9 mouse cellular contexts compared by ENCODE assay signal in the genomic region with DNA sequence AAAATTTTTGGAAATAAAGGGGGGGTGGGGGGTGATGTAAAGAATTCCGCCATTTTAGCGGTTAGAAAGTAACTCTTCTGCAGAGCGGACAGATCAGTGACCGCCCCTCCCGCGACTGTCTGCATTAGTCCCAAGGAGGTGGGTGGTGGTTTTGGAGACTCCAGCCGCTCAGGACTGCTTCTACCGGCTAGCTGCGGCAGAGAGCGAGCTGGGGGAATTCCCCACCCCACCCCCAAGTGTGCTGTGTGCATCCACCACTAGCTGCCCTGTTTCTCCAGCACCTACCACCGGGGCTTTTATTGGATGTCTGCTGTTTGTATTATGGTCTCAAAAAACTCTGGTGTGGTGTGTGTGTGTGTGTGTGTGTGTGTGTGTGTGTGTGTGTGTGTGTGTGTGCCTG. TPM values are rescaled to one million over a fixed set of nuclear protein-coding genes. Genes with fewer than 3 reads are reported as not detected.
A peak's percentile ranks its signal among the peaks of the same experiment; 100 is the strongest.
DNase-seq lines count a peak whose midpoint lies in the region; ATAC-seq and TF ChIP-seq lines count a peak whose summit lies in the region.
"Had no signal": no experiment of that assay in that cellular context is flagged by ENCODE, and none has a peak within 500 bp of the region (broad histone marks: within the 10 kb centered on the region; RNA-seq: fewer than 3 reads in every experiment).

No protein-coding gene starts in this region.

- peaks cover 21% of the 10 kb centered on the region for H3K27me3 ChIP-seq in lung, embryonic 14.5 days (ENCODE audit: insufficient read depth, low read length)
- H3K27me3 ChIP-seq in embryonic facial prominence, embryonic 13.5 days = peaks cover 36% of the 10 kb centered on the region
- peaks cover 19% of the 10 kb centered on the region for H3K27me3 ChIP-seq in intestine, embryonic 14.5 days (replicated peaks; ENCODE audit: control insufficient read depth, insufficient read depth, low read length)
- H3K27me3 ChIP-seq in neural tube, embryonic 12.5 days (replicated peaks) = peaks cover 17% of the 10 kb centered on the region

- WGBS in lung, embryonic 14.5 days = 8% methylated on average over 11 of the region's 11 CpGs
- WGBS in embryonic facial prominence, embryonic 13.5 days = 8% methylated on average over 11 of the region's 11 CpGs
- WGBS in intestine, embryonic 14.5 days = 4% methylated on average over 11 of the region's 11 CpGs
- WGBS in neural tube, embryonic 12.5 days = 8% methylated on average over 11 of the region's 11 CpGs

- DNase-seq in lung, embryonic 14.5 days = no peak
- DNase-seq in lung, postnatal 25 days (ENCODE audit: low spot score) = no peak
- DNase-seq in intestine, embryonic 14.5 days (ENCODE audit: low spot score) = no peak
- DNase-seq in adrenal gland, postnatal 4 days (ENCODE audit: low spot score in 2 of 2) = no peak
- DNase-seq in urinary bladder, postnatal 10 days (ENCODE audit: low spot score) = no peak
- no peak for DNase-seq in urinary bladder, postnatal 4 days (ENCODE audit: low spot score in 2 of 2)

- TF ChIP-seq CTCF in lung, embryonic 14.5 days (IDR thresholded peaks at IDR 0.05; ENCODE audit: low read depth) = no peak

- H3K36me3 ChIP-seq in lung, embryonic 14.5 days (ENCODE audit: insufficient read depth) = peaks cover 22% of the 10 kb centered on the region
- peaks cover 12% of the 10 kb centered on the region for H3K36me3 ChIP-seq in embryonic facial prominence, embryonic 13.5 days
- H3K36me3 ChIP-seq in intestine, embryonic 14.5 days (ENCODE audit: control insufficient read depth, insufficient read depth, low read length) = peaks cover 21% of the 10 kb centered on the region
- H3K36me3 ChIP-seq in neural tube, embryonic 12.5 days = peaks cover 18% of the 10 kb centered on the region

- no peak for ATAC-seq in lung, embryonic 14.5 days (ENCODE audit: insufficient read depth)
- no peak for ATAC-seq in embryonic facial prominence, embryonic 13.5 days (ENCODE audit: insufficient number of reproducible peaks, insufficient read depth, low FRiP score, low TSS enrichment, low read depth)
- ATAC-seq in intestine, embryonic 14.5 days (replicated peaks; ENCODE audit: low FRiP score, low TSS enrichment, low read depth) = no peak
- ATAC-seq in neural tube, embryonic 12.5 days (ENCODE audit: low FRiP score, low read depth) = no peak

- H3K4me1 ChIP-seq in lung, embryonic 14.5 days (ENCODE audit: insufficient read depth) = no peaks in the 10 kb centered on the region; the same call in 1 of the 2 replicates
- peaks cover 19% of the 10 kb centered on the region for H3K4me1 ChIP-seq in embryonic facial prominence, embryonic 13.5 days
- no peaks in the 10 kb centered on the region; the same call in 1 of the 2 replicates for H3K4me1 ChIP-seq in intestine, embryonic 14.5 days (replicated peaks; ENCODE audit: control insufficient read depth, insufficient read depth, low read length)
- peaks cover 16% of the 10 kb centered on the region for H3K4me1 ChIP-seq in neural tube, embryonic 12.5 days

- peak overlapping the region; percentile 49; the same call in 1 of the 2 replicates for H3K4me3 ChIP-seq in lung, embryonic 14.5 days (ENCODE audit: low read depth, low read length)
- peak overlapping the region; percentile 57 for H3K4me3 ChIP-seq in embryonic facial prominence, embryonic 13.5 days
- peak overlapping the region; percentile 53 for H3K4me3 ChIP-seq in intestine, embryonic 14.5 days (ENCODE audit: low read depth, low read length)
- no peak overlapping the region; the same call in 1 of the 2 replicates for H3K4me3 ChIP-seq in neural tube, embryonic 12.5 days

- H3K9me3 ChIP-seq in lung, embryonic 14.5 days (ENCODE audit: low read depth, low read length) = no peaks in the 10 kb centered on the region
- no peaks in the 10 kb centered on the region for H3K9me3 ChIP-seq in embryonic facial prominence, embryonic 13.5 days
- H3K9me3 ChIP-seq in intestine, embryonic 14.5 days (ENCODE audit: control insufficient read depth, low read length) = no peaks in the 10 kb centered on the region
- H3K9me3 ChIP-seq in neural tube, embryonic 12.5 days = no peaks in the 10 kb centered on the region

- peak overlapping the region; percentile 92 for H3K4me2 ChIP-seq in lung, embryonic 14.5 days
- peak overlapping the region; percentile 99 for H3K4me2 ChIP-seq in embryonic facial prominence, embryonic 13.5 days
- H3K4me2 ChIP-seq in intestine, embryonic 14.5 days (ENCODE audit: low read length) = peak overlapping the region; percentile 99
- H3K4me2 ChIP-seq in neural tube, embryonic 12.5 days (replicated peaks) = peak overlapping the region; percentile 99

- no peak overlapping the region for H3K9ac ChIP-seq in lung, embryonic 14.5 days
- 0 out of 2 replicates have a peak overlapping the region, but pooled peaks have one; percentile 71 for H3K9ac ChIP-seq in embryonic facial prominence, embryonic 13.5 days
- no peak overlapping the region for H3K9ac ChIP-seq in intestine, embryonic 14.5 days (ENCODE audit: low read length)
- no peak overlapping the region for H3K9ac ChIP-seq in neural tube, embryonic 12.5 days

- no peak overlapping the region for H3K27ac ChIP-seq in lung, embryonic 14.5 days (ENCODE audit: low read depth)
- H3K27ac ChIP-seq in embryonic facial prominence, embryonic 13.5 days = no peak overlapping the region
- H3K27ac ChIP-seq in intestine, embryonic 14.5 days (ENCODE audit: low read depth) = no peak overlapping the region
- H3K27ac ChIP-seq in neural tube, embryonic 12.5 days = no peak overlapping the region

RNA-seq across cellular contexts. Expression of a gene that starts 0.7 kb away (rescaled TPM):
- polyA plus RNA-seq in lung, embryonic 14.5 days (2014; fragmentation: Nextera tagmentation; extraction: Ambion mirVana) = 0.21 TPM in 1 of 2 replicates, not detected in the other
- 0.13 TPM in 1 of 2 replicates, not detected in the other for polyA plus RNA-seq in embryonic facial prominence, embryonic 13.5 days (2015; fragmentation: Nextera tagmentation; extraction: Ambion mirVana)
- 0.07 TPM in 1 of 2 replicates, not detected in the other for polyA plus RNA-seq in intestine, embryonic 14.5 days (2014; fragmentation: Nextera tagmentation; extraction: Ambion mirVana)
- 0.28 and 0.49 TPM in 2 replicates for polyA plus RNA-seq in neural tube, embryonic 12.5 days (2016; fragmentation: Nextera tagmentation; extraction: Ambion mirVana)
- 1 to 10 TPM in 1 of 2 experiments, under 1 TPM in 1; 0.53 to 1.0 TPM for total RNA-seq in adrenal gland, postnatal 4 days (2021)
- polyA plus RNA-seq: small intestine, adult 2 months had no signal

RNA-seq across cellular contexts. Expression of a gene that starts 12.6 kb away (rescaled TPM):
- polyA plus RNA-seq in lung, embryonic 14.5 days (2014; fragmentation: Nextera tagmentation; extraction: Ambion mirVana) = 242 and 244 TPM in 2 replicates
- 237 and 254 TPM in 2 replicates for polyA plus RNA-seq in embryonic facial prominence, embryonic 13.5 days (2015; fragmentation: Nextera tagmentation; extraction: Ambion mirVana)
- polyA plus RNA-seq in intestine, embryonic 14.5 days (2014; fragmentation: Nextera tagmentation; extraction: Ambion mirVana) = 193 and 195 TPM in 2 replicates
- polyA plus RNA-seq in neural tube, embryonic 12.5 days (2016; fragmentation: Nextera tagmentation; extraction: Ambion mirVana) = 222 and 241 TPM in 2 replicates
- total RNA-seq in adrenal gland, postnatal 4 days (2021) = 100 to 1,000 TPM; 244 to 280 TPM

RNA-seq across cellular contexts. Expression of a gene that starts 43.2 kb away (rescaled TPM):
- polyA plus RNA-seq in lung, embryonic 14.5 days (2014; fragmentation: Nextera tagmentation; extraction: Ambion mirVana) = not detected in 2 replicates
- polyA plus RNA-seq in embryonic facial prominence, embryonic 13.5 days (2015; fragmentation: Nextera tagmentation; extraction: Ambion mirVana) = 0.10 TPM in 1 of 2 replicates, not detected in the other
- 0.26 and 0.30 TPM in 2 replicates for polyA plus RNA-seq in intestine, embryonic 14.5 days (2014; fragmentation: Nextera tagmentation; extraction: Ambion mirVana)
- 0.08 TPM in 1 of 2 replicates, not detected in the other for polyA plus RNA-seq in neural tube, embryonic 12.5 days (2016; fragmentation: Nextera tagmentation; extraction: Ambion mirVana)
- 1 to 10 TPM; 1.9 to 3.6 TPM for total RNA-seq in adrenal gland, postnatal 4 days (2021)
